Mouse (Mus musculus): Measurements from ENCODE around the gene Unc5cl. TPM values are rescaled to one million over a fixed set of nuclear protein-coding genes. Genes with fewer than 3 reads are reported as not detected.

The Unc5cl gene
- polyA plus RNA-seq, 2 experiments: 3.0 to 4.8 TPM

- Histone ChIP-seq H3K27me3 (ENCODE audit: control insufficient read depth, insufficient read depth, low read length) (no peaks in the 10 kb centered on the region), H3K9ac (replicated peaks) (no peak overlapping the region), H3K4me1 (replicated peaks; ENCODE audit: control insufficient read depth in 2 of 2, insufficient read depth in 2 of 2, low read length in 1 of 2) (peaks cover 0 to 10% of the 10 kb centered on the region in 2 experiments; a peak in 2 of 4 replicates), H3K9me3 (ENCODE audit: control insufficient read depth, low read length) (no peaks in the 10 kb centered on the region), H3K36me3 (replicated peaks; ENCODE audit: control insufficient read depth, insufficient read depth, low read depth) (no peaks in the 10 kb centered on the region), H3K27ac (no peak overlapping the region), H3K4me2 (ENCODE audit: low read depth) (no peak overlapping the region), H3K4me3 (ENCODE audit: insufficient read depth in 1 of 2, low read depth in 2 of 2, low read length in 2 of 2) (no peak overlapping the region)
- WGBS (ENCODE audit: insufficient replicate concordance): 77% methylated on average over 10 of the region's 10 CpGs
- DNase-seq (ENCODE audit: low read depth in 3 of 3, low spot score in 3 of 3): no peak
- ATAC-seq (ENCODE audit: insufficient read depth): no peak
- TF ChIP-seq EP300 (IDR thresholded peaks at IDR 0.05; ENCODE audit: low read depth) (no peak), CTCF (IDR thresholded peaks at IDR 0.05; ENCODE audit: low read depth) (no peak)
Measured at GRCm38 (mm10) chr17:48479952-48480351, 25.3 kb downstream of the Unc5cl start.

GRCm38 (mm10) chr17:48483764-48484163, 29.1 kb downstream of the Unc5cl start:
- DNase-seq (ENCODE audit: low read depth in 3 of 3, low spot score in 3 of 3) (no peak), ATAC-seq (ENCODE audit: insufficient read depth) (peak; percentile 56; the same call in 1 of the 2 replicates)
- Histone ChIP-seq H3K27me3 (ENCODE audit: control insufficient read depth, insufficient read depth, low read length) (no peaks in the 10 kb centered on the region), H3K4me1 (replicated peaks; ENCODE audit: control insufficient read depth in 2 of 2, insufficient read depth in 2 of 2, low read length in 1 of 2) (peaks cover 0 to 10% of the 10 kb centered on the region in 2 experiments; a peak in 2 of 4 replicates), H3K4me2 (ENCODE audit: low read depth) (no peak overlapping the region), H3K9me3 (ENCODE audit: control insufficient read depth, low read length) (no peaks in the 10 kb centered on the region), H3K4me3 (ENCODE audit: insufficient read depth in 1 of 2, low read depth in 2 of 2, low read length in 2 of 2) (no peak overlapping the region), H3K27ac (no peak overlapping the region), H3K9ac (replicated peaks) (no peak overlapping the region), H3K36me3 (replicated peaks; ENCODE audit: control insufficient read depth, insufficient read depth, low read depth) (no peaks in the 10 kb centered on the region)
- WGBS (ENCODE audit: insufficient replicate concordance): 29% methylated on average over 5 of the region's 5 CpGs
- TF ChIP-seq CTCF (IDR thresholded peaks at IDR 0.05; ENCODE audit: low read depth): no peak
- no peak for TF ChIP-seq EP300 (IDR thresholded peaks at IDR 0.05; ENCODE audit: low read depth)

- no peak for ATAC-seq (ENCODE audit: insufficient read depth)
- H3K4me1 ChIP-seq (replicated peaks; ENCODE audit: control insufficient read depth in 2 of 2, insufficient read depth in 2 of 2, low read length in 1 of 2): peaks cover 0 to 10% of the 10 kb centered on the region in 2 experiments; a peak in 2 of 4 replicates
- no peak overlapping the region for H3K27ac ChIP-seq
- TF ChIP-seq EP300 (IDR thresholded peaks at IDR 0.05; ENCODE audit: low read depth): no peak
- TF ChIP-seq CTCF (IDR thresholded peaks at IDR 0.05; ENCODE audit: low read depth): no peak
- no peaks in the 10 kb centered on the region for H3K36me3 ChIP-seq (replicated peaks; ENCODE audit: control insufficient read depth, insufficient read depth, low read depth)
- no peaks in the 10 kb centered on the region for H3K27me3 ChIP-seq (ENCODE audit: control insufficient read depth, insufficient read depth, low read length)
- H3K4me3 ChIP-seq (ENCODE audit: insufficient read depth in 1 of 2, low read depth in 2 of 2, low read length in 2 of 2): no peak overlapping the region
- no peaks in the 10 kb centered on the region for H3K9me3 ChIP-seq (ENCODE audit: control insufficient read depth, low read length)
- no peak overlapping the region for H3K4me2 ChIP-seq (ENCODE audit: low read depth)
- WGBS (ENCODE audit: insufficient replicate concordance): 60% methylated on average over 5 of the region's 5 CpGs
- no peak overlapping the region for H3K9ac ChIP-seq (replicated peaks)
- no peak for DNase-seq (ENCODE audit: low read depth in 3 of 3, low spot score in 3 of 3)
Measured at GRCm38 (mm10) chr17:48484191-48484590, 29.5 kb downstream of the Unc5cl start.

- Histone ChIP-seq H3K4me1 (replicated peaks; ENCODE audit: control insufficient read depth in 2 of 2, insufficient read depth in 2 of 2, low read length in 1 of 2) (0 out of 4 replicates have a peak, but pooled peaks cover 0 to 2% of the 10 kb centered on the region in 2 experiments), H3K9me3 (ENCODE audit: control insufficient read depth, low read length) (no peaks in the 10 kb centered on the region), H3K27me3 (ENCODE audit: control insufficient read depth, insufficient read depth, low read length) (no peaks in the 10 kb centered on the region), H3K9ac (replicated peaks) (no peak overlapping the region), H3K4me3 (ENCODE audit: insufficient read depth in 1 of 2, low read depth in 2 of 2, low read length in 2 of 2) (no peak overlapping the region), H3K36me3 (replicated peaks; ENCODE audit: control insufficient read depth, insufficient read depth, low read depth) (no peaks in the 10 kb centered on the region), H3K4me2 (ENCODE audit: low read depth) (no peak overlapping the region), H3K27ac (no peak overlapping the region)
- WGBS (ENCODE audit: insufficient replicate concordance): 68% methylated on average over 3 of the region's 3 CpGs
- no peak for TF ChIP-seq CTCF (IDR thresholded peaks at IDR 0.05; ENCODE audit: low read depth)
- TF ChIP-seq EP300 (IDR thresholded peaks at IDR 0.05; ENCODE audit: low read depth): no peak
- ATAC-seq (ENCODE audit: insufficient read depth) (no peak), DNase-seq (ENCODE audit: low read depth in 3 of 3, low spot score in 3 of 3) (no peak)
Measured at GRCm38 (mm10) chr17:48489466-48489865, 34.8 kb downstream of the Unc5cl start.

- TF ChIP-seq EP300 (IDR thresholded peaks at IDR 0.05; ENCODE audit: low read depth) (no peak), CTCF (IDR thresholded peaks at IDR 0.05; ENCODE audit: low read depth) (no peak)
- H3K4me3 ChIP-seq (ENCODE audit: insufficient read depth in 1 of 2, low read depth in 2 of 2, low read length in 2 of 2): no peak overlapping the region
- 83% methylated on average over 8 of the region's 8 CpGs for WGBS (ENCODE audit: insufficient replicate concordance)
- no peak for DNase-seq (ENCODE audit: low read depth in 3 of 3, low spot score in 3 of 3)
- ATAC-seq (ENCODE audit: insufficient read depth): no peak
- H3K4me2 ChIP-seq (ENCODE audit: low read depth): no peak overlapping the region
- no peak overlapping the region for H3K9ac ChIP-seq (replicated peaks)
- H3K4me1 ChIP-seq (replicated peaks; ENCODE audit: control insufficient read depth in 2 of 2, insufficient read depth in 2 of 2, low read length in 1 of 2): no peaks in the 10 kb centered on the region
- H3K9me3 ChIP-seq (ENCODE audit: control insufficient read depth, low read length): no peaks in the 10 kb centered on the region
- no peaks in the 10 kb centered on the region for H3K36me3 ChIP-seq (replicated peaks; ENCODE audit: control insufficient read depth, insufficient read depth, low read depth)
- no peak overlapping the region for H3K27ac ChIP-seq
- H3K27me3 ChIP-seq (ENCODE audit: control insufficient read depth, insufficient read depth, low read length): no peaks in the 10 kb centered on the region
Measured at GRCm38 (mm10) chr17:48492621-48493020, 37.9 kb downstream of the Unc5cl start.

Measured in liver, embryonic 14.5 days (tissue).